Mouse (Mus musculus) spleen, postnatal 4 days (tissue): ENCODE measurements around the gene Rab34.
"Not testable (repeated sequence)": the region's sequence is repeated elsewhere in the genome, so short reads cannot be mapped to it uniquely, and the experiment has no call there.

Experiments
- DNase-seq, 2 experiments: peaks; one replicate each; pipeline ENCODE4 v3.0.0; 2022; ENCODE audit warnings: low spot score in 2 of 2

The Rab34 gene

DNA sequence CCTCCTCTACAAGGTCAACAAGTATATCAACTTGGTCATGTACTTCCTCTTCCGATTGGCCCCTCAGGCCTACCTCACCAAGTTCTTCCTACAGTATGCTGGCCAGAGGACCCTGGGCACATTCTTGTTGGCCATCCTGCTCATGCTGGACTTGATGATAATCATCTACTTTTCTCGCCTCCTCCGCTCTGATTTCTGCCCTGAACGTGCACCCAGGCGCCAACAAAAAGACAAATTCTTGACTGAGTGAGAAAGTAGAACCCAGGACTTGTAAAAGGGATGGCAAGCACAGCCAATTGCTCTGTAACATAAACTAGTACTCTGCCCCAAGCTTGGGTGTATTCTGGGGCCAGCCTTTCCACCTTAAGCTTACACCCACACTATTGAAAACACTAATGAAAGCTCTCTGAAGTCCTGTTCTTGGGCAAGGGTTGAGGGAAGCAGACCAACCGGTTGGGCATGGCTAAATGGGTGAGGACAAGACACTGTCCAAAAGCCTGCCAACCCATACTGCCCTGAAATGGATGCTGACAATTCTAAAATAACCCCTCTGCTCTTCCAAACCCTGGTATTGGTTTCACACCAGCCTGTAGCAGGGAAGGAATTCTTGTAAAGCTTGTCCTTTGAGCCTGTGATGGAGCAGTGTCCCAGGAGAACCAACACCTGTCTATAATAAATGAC lies 8.0 kb upstream of the Rab34 start:
- no peak for DNase-seq

DNA sequence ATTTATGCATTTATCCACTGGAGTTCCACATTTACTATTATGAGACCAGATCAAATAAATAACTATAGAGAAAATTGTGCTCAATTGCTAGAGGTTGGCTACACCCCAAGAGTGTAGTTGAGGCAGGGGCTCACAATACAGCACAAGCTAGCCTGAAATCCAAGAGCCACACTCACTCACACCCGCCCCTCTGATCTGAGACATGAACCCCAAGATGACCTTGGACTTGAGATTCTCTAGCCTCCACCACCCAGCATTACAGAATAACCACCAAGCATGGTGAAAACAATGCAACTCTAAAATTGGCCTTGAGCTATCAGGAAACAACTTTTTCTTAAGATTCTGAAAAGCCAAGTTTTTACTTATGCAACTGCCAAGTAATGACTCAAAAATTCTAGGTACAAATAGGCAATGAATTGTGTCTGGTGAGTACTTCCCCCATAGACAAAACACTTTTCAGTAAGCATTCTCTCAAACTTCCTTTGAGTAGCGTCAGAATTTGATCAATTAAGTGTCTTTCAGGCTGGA lies 6.3 kb upstream of the Rab34 start:
- no peak for DNase-seq

DNA sequence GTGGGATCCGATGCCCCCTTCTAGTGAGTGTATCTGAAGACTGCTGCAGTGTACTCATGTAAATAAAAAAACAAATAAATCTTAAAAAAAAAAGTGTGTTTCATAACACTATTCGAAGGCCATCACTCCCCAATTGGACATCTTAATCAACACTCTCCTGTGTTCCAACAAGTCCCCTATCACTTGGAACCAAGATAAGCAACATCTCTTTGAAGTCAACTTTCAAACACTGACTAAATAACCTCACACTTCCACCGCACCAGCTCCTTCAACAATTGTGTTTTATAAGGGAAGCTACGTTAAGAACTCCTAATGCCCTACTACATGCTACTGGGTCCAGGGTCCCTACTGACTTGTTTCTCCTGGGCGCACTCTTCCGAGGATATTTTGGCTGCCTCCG lies 5.8 kb upstream of the Rab34 start:
- DNase-seq = no peak

DNA sequence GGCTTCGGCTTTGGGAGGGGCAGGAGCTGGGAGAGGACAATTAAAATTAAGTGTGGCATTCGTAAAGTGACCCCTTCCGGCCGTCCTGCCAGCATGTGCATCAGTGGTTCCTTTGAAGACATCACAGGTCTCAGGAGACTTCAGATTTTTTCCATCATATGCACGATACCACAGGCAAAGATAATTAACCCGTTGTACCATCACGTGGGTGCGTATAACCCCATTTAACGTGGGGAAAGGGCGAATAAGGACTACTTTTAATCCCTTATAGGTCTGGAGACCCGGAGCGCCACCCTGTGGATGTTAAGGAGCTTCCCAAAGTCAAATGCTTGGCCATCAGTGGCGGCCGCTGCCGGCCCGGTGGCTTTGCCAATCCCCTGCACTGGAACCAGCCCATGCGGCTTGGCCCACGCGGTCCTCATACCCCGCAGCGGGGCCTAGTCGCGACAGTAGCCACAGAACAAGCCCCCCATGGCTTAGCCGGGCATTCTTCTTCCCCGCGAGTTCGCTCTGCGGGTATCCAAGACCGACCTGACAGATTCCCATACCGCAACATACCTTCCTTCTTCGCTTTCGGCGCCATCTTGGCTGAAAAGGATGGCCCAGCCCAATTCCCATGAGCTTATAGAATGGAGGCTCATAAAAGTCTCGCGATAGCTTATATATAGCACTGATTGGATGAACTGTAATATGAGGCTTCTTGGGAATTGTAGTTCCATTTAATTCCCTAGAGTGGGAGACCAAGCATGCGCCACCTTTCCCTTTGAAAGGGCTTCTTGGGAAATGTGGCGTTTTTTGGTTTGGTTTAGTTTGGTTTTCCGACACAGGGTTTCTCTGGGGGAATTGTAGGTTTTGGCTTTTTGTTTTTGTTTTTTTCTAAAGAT lies 5.0 kb upstream of the Rab34 start, which contains the start of gene Rpl23a:
Gene Rpl23a, minus strand, starts transcription at position 624 of the 884 bp plus-strand sequence.
- DNase-seq = peak; percentile 76 to 87

DNA sequence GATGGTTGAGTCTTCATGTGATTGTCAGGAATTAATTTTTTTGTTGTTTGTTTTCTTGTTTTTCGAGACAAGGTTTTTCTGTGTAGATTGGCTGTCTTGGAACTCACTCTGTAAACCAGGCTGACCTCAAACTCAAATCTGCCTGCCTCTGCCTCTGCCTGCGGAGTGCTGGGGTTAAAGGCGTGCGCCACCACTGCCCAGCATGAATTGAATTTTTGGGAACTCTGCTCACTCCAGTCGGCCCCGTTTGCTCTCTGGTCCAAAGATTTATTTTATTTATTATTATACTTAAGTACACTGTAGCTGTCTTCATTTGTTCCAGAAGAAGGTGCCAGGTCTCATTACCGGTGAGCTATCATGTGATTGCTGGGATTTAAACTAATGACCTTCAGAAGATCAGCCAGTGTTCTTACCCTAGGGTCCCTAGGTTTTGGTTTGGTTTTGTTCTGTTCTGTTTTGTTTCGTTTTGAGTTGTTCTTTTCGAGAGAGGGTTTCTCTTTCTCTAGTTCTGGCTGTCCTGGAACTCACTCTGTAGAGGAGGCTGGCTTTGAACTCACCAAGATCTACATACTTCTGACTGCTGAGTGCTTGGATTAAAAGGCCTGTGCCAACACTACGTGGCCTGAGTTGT lies 4.2 kb upstream of the Rab34 start:
- no peak for DNase-seq

DNA sequence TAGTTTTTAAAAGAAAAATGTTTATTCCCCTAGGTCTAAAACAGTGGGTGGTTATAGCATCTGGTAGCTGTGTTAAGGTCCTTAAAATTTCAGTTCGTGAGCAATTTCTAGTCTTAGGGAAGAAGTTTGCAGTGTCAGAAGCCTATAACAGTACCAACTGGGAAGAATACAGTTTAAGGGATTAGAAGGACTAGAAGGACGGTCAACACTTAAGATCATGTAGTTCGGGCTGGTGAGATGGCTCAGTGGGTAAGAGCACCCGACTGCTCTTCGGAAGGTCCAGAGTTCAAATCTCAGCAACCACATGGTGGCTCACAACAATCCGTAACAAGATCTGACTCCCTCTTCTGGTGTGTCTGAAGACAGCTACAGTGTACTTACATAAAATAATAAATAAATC lies 3.5 kb upstream of the Rab34 start:
- not testable (repeated sequence) for DNase-seq

DNA sequence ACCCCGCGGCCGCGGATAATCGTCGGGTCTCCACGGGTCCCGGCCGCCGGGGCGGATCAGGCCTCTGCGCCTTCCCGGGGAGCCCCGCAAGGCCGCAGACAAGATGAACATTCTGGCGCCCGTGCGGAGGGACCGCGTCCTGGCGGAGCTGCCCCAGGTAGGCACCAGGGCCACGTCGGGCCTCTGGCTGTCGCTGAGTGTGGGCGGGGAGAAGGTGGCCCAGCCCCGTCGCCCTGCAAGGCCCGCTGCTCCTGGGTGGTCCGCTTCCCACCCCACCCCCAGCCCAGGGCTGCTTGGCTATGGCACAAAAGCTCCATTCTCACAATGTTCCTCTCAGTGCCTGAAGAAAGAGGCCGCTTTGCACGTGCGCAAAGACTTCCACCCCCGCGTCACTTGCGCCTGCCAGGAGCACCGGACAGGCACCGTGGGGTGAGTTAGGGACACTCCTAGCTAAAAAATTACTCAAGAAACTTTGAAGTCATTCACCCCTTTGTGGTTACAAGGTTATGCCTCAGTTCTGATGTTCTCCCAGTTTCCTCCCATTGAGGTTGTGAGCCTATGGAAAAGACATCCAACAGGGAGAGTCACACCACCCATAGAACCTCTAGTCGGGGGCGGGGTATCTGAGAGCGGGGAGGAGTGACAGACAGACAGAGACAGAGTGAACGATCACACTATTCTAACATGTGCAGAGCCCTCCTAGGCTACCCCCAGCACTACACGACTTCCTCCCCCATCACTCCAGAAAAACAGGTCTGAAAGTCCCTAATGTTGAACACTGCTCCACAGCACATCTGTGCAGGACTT lies 1.2 kb downstream of the Rab34 start:
- DNase-seq = peak in 1 of 2 experiments; percentile 69

DNA sequence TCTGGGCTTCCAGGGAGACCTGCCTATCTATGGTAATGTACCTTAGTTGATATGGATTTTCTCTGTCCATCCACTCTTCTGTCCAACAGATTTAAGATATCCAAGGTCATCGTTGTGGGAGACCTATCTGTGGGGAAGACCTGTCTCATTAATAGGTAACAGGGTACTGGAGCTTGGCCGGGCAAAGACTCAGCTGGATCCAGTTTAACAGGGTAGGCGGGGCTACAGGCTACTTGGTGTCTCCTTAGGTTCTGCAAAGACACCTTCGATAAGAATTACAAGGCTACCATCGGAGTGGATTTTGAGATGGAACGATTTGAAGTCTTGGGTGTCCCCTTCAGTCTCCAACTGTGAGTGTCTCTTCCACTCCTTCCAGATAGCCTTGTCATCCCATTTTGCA lies 1.8 kb downstream of the Rab34 start:
- DNase-seq = no peak

DNA sequence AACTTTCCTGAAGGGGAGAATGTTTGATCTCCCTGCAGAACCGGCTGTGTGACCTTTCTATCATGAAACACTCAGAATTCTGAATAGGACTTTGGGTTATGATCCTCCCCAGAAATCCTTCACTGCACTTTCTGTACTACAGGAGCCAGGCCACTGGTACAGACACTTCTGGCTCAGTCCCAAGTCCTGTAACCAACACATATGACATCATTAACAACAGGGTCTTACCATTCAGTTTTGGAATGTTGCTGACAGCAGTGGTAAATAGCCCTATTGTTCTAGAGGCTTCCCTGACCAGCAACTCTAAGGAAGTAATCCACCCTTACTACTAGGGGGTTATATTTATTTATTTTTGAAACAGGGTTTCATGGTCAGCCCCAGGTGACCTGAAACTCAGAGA lies 4.9 kb downstream of the Rab34 start, which contains the start of gene Proca1:
Gene Proca1, plus strand, starts transcription at position 280 of the 400 bp plus-strand sequence.
- DNase-seq = no peak

DNA sequence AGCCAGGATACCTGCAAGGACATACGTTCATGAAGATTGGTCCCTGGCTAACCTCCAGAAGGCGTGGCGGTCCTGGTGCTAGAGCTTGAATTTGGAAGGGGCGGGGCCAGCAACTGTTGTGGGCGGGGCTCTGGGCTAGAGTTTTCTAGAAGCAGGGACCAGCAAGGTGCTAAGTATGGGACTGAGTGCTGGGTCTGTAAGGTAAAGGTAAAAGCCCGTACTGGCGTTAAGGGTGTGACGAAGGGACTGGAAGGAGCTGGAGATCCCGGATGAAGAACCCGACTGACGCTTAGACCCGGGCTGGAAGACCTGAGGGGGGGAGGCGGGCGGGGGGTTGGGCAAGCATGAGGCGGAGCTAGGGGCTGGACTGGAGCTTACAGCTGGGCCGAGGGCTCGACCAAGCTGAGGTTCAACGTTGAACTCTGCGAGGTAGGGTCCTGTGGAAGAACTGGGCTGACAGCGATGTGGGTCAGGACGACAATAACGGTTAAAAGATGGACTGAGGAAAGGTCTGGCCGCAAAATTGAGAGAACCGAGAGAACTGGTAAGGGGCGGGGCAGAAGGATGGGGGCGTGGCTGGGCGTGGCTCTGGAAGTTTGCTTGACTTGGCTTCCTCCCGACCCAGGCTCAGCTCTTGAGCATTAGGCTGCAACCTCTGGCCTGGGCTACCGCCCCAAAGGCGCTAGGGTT lies 6.3 kb downstream of the Rab34 start:
- DNase-seq = peak; percentile 83 to 89

DNA sequence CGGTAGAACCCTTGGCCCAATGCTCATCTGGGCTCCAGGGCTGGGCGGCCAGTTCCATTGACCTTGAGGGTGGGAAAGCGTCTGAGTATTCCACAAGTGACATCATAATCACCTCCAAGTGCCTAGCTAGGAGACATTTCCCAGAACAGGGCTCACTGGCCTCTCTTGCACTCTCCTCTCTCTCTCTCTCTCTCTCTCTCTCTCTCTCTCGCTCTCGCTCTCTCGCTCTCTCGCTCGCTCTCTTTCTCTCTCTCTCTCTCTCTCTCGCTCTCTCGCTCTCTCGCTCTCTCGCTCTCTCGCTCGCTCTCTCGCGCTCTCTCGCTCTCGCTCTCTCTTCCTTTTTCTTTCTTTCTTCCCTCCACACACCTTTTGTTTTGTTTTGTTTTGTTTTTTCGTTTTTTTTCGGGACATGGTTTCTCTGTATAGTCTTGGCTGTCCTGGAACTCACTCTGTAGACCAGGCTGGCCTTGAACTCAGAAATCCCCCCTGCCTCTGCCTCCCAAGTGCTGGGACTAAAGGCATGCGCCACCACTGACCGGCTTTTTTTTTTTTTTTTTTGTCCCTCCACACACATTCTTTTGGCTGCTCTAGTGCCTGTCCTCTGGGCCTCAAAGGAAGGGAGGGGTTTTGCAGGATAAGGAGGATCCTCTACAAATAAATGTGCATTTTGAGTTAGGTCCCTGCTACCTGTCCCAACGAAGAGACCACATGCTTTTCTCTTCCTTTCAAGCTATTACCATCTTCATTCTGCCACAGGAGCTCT lies 7.1 kb downstream of the Rab34 start:
- no peak for DNase-seq

DNA sequence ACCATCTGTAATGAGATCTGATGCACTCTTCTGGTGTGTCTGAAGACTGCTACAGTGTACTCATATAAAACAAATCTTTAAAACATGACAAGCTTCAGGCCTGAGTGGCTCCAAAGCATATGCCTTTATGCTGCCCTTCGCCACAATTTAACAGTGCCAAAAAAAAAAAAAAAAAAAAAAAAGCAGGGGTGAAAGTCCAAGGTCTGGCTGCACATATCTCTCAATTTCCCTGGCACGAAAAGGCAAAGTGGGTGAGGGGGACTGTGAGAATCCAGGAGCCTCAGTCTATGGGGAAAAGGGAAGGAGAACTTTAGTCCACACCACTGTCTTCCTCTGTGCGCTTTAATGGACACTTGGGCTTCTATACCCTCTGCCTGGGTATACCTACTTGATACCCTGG lies 14.1 kb downstream of the Rab34 start:
- no peak for DNase-seq

DNA sequence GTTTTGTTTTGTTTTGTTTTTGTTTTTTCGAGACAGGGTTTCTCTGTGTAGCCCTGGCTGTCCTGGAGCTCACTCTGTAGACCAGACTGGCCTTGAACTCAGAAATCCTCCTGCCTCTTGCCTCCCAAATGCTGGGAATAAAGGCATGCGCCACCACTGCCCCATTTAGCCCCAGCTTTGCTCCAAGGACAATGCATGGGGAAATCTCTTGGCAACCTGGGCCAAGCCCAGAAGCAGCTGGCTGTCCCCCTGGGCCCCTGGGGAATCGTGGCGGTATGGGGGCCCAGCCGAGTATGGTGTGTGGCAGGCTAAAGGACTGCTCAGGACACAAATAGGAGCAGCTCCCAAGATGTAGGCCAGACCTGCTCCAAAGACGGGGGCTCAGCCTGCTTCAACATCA lies 16.1 kb downstream of the Rab34 start:
- DNase-seq = no peak

DNA sequence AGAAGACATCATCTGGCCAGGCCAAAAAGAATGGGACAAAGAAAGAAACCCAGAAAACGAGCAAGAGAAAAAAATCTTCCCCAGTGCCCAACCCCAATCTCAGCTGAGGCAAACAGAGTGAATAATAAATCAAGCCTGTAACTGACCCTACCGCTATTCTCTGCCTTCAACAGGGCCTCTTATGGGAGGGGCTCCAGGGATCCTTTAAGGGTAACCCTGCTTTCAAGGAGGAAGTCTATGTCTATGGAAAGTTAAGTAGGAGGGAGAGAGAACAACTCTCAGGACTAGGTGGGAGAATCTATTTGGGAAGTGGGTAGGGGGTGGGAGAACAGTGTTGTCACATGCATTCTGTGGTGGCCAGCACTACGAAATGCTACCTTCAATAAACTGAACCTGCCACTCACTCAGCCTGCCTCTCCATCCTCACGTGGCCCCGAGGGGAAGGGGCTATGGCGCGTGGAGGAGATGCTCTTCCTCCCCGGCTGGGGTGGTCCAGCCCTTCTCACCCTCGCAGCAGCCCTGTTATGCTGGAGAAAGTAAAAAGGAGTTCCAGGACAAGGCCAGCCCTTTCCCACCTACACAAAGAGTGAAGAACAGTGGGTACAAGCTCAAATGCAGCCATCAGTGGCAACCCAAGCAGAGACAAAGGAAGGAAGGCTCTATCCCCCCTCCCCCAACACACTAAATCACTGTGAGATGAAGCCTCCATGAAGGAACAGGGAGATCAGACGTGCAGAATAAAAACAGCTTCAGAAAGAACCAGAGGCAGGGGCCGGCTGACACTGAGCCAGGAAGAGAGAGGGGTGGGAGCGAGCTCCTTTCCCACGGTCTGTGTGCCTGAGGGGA lies 17.4 kb downstream of the Rab34 start:
- no peak for DNase-seq

DNA sequence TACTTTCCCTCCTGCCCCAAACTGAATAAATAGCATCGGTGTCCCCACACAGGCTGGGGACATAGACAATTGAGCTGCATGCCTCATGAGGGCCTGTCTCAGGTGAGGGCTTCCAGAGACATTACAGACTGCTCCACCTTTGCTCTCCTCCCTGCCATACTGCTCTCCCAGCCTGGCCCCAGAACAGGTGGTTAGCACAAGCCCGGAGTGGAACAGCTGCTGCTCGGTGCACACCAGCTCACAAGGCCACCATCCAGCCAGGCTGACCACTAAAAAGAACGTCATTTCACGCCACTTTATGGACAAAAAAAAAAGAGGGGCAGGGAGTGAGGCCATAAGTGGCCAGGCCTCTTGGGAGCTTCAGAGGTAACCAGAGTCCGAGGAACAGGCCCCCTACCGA lies 19.0 kb downstream of the Rab34 start:
- no peak for DNase-seq

DNA sequence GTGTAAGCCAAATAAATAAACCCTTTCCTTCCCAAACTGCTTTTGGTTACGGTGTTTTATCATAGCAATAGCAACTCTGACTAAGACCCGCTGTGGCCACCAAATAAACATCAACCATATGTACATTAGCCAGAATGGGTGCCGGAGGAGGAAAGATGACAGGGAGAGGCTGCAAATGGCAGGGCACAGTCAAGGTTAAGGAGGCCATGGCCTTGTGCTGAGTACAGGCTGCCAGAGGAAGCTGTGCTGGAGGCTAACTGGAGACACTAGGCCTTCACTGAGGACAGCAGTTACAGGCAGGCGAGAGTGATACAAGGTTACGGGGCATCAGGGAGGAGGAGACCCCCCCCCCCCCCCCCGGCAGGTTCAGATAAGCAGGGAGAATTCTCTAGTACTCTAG lies 21.7 kb downstream of the Rab34 start:
- no peak for DNase-seq

DNA sequence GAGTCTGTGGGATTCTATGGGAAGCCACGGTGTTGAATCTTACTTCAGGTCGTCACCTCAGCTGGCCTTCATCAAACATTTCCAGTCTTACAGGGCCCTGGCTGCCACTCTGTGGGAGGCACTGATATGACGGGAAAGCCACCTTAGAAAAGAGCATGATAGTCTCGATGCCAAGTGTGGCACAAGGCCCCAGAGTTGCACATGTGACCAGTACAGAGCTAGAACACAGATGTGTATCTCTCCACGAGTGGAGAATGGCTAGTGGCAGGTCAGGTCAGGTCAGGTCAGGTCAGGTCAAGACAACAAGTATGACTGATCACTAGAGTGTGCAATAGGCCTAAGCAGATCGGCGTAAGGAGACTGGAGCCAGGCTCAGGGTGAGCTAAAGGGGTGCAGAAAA lies 22.4 kb downstream of the Rab34 start:
- no peak for DNase-seq

DNA sequence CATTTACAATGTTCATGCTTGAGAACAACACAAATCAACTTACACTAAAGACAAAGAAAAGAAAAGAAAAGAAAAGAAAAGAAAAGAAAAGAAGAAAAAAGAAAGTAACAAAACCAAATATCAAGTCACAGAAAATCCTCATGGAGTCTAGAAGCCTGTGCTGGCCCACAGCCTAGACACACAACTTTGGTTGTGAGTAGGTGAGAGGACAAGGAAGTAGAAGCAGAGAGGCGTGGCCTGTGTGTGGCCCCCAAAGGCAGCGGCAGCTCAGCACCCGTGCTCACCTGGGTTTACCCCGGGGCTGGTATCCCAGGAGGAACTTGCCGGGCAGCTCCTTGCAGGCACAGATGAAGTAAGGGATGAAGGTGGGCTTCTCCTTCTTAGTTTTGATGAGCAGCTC lies 23.3 kb downstream of the Rab34 start:
- DNase-seq = no peak
